Mouse (Mus musculus): ENCODE results near the gene Tbc1d1.
"Not testable (repeated sequence)": the region's sequence is repeated elsewhere in the genome, so short reads cannot be mapped to it uniquely, and the experiment has no call there.

Tbc1d1 gene

DNA sequence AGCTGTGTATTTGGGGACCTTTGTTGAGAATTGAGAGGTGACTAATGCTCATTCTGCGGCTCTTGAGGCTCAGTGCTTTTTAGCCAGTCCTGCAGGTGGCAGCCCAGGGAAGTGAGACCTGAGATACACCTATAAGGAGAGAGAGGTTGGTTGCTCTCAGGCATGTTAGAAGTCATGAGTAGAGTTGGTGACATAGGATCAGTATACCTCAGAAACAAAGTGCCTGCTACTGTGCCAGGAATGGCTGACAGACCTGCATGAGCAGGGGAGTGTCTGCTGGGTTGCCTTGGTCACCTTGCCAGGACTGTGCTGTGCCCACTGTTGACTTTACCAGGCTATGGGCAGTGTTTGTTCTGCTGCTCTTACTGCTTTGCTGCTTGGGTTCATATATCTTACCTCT, 157.4 kb downstream of the Tbc1d1 start:
- no peak for DNase-seq (ENCODE audit: extremely low spot score, low spot score)

DNA sequence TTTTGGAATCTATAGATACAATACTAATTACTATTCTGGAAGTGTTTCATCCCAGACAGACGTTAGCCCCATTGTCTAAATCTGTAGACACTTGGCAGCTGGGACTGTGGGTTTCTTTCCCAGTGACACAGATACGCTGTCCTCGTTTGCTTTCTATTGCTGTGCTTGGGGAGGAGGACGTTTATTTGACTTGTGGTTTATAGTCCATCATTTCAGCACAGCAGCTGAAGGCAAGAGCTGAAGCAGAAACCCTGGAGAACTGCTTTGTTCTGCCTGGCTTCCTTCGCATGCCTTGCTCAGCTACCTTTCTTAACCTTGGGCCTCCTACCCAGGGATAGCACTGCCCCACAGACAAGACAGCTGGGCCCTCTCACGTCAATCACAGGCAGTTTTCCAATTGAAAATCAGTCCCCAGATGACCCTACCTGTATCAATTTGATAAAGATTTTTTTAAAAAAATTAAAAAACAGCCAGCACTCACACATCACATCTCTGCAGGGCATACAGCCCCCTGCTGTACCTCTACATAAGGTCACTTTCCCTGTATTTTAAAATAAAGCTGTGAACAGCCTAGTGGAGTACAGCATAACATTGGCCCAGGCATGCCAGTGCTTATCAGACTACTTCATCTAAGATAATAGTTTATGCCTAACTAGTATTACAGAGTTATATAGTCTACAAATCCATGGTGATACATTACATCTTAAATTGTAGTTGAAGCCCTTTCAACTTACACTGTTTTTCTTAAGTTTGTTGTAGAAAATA, 158.4 kb downstream of the Tbc1d1 start:
- no peak for DNase-seq (ENCODE audit: extremely low spot score, low spot score)

DNA sequence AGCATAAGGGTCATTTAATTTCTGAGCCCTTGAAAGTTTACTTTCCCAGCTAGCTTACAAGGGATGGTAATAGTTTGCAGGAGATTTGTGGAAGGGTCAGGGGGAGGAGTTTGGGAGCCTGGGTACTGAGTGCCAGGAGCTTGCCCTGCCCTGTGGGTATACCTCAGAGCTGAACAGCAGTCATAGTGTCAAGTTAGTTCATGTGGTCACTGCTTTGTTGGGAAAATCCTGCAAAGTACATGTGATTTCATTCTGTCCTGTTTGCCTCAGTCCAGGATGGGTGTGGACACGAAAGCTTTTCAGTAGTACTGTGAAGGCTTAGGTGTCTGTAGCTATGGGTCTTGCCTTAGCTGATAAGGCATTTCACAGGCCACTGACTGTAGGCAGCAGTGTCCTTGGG, 159.0 kb downstream of the Tbc1d1 start:
- DNase-seq (ENCODE audit: extremely low spot score, low spot score) = no peak

DNA sequence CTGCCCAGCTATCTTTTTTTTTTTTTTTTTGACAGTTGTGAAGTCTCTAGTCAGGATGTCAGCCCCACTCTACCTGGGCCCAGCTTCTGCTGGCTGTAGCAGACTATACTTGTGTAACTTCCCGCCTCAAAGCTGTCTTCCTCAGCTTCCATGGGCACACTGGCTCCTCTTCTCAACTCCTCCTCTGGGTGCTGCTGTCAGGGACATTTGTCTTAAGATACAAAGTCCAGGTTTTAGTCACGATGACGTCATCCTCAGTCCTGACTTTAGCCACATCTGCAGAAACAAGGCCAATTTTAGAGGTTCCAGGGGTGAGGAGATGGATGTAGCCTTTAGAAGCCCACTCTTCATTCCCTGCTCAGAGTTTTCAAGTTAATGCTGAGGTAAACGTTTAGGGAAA, 167.2 kb downstream of the Tbc1d1 start:
- DNase-seq (ENCODE audit: extremely low spot score, low spot score) = no peak

GRCm38 (mm10) chr5:64324353-64324752, 168.2 kb downstream of the Tbc1d1 start:
- no peak for DNase-seq (ENCODE audit: extremely low spot score, low spot score)

DNA sequence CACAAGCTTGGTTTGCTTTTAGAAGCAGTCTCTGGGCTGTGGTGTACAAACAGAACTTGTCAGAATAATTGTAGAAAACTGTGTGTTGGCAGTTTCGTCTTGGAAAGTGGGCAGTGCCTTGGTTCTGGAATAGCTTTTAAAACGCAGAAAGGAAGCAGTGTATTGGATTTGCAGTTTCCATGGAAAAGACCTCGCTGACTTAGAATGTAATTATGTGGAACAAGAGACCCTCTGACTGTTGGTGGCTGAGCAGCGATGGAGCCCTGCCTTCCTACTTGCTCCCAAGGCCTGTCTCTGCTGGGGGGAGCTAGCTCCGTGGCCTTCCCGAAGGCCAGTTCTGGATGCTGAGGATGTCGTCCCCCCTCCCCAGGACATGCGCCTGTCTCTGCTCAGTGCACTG, 168.8 kb downstream of the Tbc1d1 start:
- DNase-seq (ENCODE audit: extremely low spot score, low spot score) = no peak

- no peak for DNase-seq (ENCODE audit: extremely low spot score, low spot score)
Observed at GRCm38 (mm10) chr5:64325741-64326355, 169.7 kb downstream of the Tbc1d1 start.

DNA sequence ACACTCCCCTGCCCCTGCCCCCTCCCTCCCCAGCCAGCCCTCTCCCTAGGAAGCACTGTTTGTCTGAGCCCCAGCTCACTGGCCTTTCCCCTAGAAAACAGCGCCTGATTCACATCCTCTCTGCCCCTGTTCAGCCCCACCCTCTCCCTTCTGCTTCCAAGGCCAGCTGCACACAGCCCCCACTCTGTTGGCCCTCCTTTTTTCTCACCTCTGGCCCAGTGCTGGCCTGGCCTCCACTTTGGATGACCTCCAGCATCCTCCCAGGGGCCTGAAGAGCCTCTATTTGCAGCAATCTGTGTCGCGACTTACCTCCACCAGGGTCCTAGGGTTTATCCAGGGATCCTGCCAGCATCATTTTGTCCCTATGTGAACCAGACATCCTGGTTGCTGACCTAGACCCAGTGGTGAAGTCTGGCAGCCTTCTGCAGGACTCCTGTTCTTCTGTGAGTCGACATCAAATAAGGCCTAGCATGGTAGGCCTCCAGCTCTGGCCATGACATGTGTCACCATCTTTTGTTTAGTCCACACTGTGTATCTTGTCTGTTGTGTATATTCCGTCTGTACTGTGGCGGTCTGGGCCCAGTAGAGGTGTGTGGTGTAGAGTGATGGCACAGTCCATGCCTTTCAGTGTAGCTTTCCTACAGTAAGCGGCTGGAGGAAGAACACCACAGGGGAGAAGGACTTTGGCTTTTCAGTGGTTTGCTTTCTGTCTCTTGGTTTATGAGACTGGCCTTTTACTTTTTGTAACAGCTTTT, 170.5 kb downstream of the Tbc1d1 start:
- DNase-seq (ENCODE audit: extremely low spot score, low spot score) = no peak

DNA sequence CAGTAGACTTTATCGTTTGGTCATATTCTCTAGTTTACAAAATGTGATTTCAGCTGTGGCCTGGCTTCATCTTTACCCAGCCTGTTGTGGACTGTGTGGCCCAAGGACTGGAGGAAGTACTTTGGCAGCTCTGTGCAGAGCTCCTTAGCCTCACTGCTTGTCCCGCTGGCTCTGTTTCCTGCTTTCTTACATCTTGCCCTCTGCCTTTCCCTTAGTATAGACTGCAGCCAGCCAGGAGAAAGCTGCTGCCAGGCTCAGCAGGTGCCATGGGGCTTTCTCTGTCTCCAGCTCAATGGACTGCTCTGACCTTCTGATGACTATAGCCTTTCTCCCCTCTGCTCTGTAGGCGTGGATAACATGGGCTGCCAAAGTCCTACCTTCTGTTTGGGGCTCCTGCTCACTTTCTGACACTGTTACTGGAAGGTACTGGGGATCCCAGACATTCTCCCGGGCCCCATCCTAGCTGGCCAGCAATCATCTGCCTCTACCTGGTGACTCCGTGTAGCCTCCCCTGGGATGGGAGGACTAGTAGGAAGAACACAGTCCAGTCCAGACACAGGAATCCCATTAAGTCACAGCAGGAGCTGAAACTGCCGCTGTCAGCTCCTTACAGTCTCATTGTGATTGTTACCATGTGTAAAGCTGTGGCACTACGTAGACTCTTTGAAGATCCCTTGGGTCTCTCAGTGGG, 171.3 kb downstream of the Tbc1d1 start:
- DNase-seq (ENCODE audit: extremely low spot score, low spot score) = no peak

GRCm38 (mm10) chr5:64336767-64337408, 180.8 kb downstream of the Tbc1d1 start:
- DNase-seq (ENCODE audit: extremely low spot score, low spot score) = peak; percentile 31

- DNase-seq (ENCODE audit: extremely low spot score, low spot score) = not testable (repeated sequence)
Observed at GRCm38 (mm10) chr5:64338795-64339194, 182.7 kb downstream of the Tbc1d1 start.

- no peak for DNase-seq (ENCODE audit: extremely low spot score, low spot score)
Observed at GRCm38 (mm10) chr5:64340366-64340765, 184.3 kb downstream of the Tbc1d1 start.

- DNase-seq (ENCODE audit: extremely low spot score, low spot score) = no peak
Observed at GRCm38 (mm10) chr5:64341671-64342070, 185.6 kb downstream of the Tbc1d1 start.

DNA sequence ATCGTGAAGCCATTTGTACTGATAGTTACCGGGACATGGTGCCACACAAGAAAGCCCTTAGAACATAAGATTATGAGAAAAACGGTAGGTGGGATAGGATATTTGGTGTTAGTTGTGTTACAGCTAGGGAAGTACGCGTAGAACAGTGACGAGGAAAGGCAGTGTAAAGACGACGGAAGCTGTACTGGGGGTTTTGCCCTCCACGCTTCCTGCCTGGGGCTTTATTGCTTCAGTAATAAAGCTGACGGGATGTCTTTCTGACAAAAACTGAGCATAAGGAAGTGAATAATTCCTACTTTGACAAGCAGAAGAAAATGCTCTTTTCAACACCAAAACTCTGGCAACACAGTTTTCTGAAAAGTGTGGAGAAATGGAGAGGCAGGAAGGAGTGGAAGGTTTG, 186.0 kb downstream of the Tbc1d1 start:
- no peak for DNase-seq (ENCODE audit: extremely low spot score, low spot score)

DNA sequence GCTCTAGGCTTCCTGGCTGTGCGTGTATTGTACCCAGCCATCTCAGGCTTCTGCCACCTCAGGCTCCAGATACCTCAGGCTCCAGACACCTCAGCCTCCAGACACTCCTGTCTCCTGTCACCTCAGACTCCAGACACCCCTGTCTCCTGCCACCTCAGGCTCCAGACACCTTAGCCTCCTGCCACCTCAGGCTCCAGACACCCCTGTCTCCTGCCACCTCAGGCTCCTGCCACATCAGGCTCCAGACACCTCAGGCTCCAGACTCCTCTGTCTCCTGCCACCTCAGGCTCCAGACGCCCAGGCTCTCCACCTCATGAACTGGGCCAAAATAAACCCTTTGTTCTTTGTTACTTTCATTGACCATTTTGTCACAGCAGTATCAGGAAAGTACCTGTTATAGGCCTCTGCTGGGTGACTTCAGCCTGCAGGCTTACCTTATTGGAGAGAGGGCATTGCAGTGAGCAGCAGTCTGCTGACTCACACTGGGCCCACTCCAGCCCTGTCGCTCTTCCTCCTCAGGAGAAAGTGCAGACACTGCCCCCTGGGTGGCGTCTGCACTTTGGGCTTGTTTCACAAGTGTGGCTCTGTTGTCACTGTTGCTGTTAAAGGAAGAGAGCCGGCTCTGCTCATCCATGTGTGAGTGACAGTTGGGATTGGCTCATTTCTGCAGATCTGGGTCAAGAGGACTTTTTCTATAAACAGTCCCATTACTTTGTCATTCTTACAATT, 188.0 kb downstream of the Tbc1d1 start:
- DNase-seq (ENCODE audit: extremely low spot score, low spot score) = no peak

GRCm38 (mm10) chr5:64345181-64345735, 189.2 kb downstream of the Tbc1d1 start:
- no peak for DNase-seq (ENCODE audit: extremely low spot score, low spot score)

DNA sequence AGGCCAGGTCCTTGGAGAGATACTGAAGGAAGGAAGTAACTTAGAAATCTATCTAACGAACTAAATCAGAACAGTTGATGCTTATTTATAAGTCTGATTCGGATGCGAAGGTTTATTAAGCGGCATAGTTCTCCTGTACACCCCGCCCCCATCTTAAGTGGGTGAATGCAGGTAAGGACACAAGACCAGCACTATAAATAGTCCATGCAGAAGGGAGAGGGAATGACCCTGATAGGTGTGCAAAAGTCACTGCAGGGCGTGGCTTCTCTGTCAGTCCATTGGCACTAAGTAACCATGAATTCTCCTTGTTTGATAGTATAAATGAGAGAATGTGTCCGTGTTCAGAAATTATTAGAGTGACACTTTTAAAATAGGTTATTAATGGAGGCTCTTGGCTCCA, 189.7 kb downstream of the Tbc1d1 start:
- DNase-seq (ENCODE audit: extremely low spot score, low spot score) = no peak

DNA sequence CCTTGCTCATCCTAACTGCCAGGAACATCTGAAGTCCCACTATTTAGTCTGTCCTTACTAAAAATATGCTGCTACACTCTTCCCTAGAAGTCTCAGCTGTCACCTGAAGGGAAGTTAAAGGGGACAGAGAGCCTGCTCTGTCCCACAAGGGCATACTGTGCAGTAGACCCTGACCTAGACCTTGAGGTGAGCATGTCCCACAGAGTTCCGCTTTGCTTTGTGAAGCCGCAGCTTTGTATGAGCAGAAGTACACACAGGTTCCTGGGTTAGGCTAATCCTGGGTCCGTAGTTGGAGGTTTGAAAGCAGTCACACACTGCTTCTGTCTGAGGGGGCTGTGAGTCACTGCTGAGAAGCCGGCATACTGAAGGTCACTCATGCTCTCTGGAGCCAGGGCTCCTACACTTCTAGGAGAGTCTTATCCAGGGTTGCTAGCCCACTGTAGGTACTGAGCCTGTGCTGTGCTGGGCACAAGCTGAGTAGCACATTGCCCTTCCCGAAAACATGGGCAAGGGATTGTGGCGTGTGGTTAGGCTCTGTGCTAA, 190.3 kb downstream of the Tbc1d1 start:
- DNase-seq (ENCODE audit: extremely low spot score, low spot score) = no peak

DNA sequence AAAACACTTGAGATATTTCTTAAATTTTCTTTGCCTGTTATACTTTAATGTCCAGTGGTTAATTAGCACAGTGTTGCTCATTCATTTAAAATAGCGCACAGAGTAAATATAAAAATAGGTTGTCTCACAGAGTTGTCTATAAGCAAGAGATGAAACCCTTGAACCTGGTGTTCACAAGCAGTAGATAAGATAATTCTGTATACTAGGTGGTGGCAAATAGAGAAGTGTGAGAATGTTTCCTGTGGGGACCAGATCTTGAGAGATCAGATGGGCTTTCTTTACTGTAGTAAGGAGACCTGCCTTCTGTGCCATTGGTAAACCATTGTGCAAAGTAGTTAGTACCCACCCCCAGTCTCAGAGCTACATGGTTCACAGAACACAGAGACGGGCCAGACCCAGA, 192.1 kb downstream of the Tbc1d1 start:
- DNase-seq (ENCODE audit: extremely low spot score, low spot score) = no peak

DNA sequence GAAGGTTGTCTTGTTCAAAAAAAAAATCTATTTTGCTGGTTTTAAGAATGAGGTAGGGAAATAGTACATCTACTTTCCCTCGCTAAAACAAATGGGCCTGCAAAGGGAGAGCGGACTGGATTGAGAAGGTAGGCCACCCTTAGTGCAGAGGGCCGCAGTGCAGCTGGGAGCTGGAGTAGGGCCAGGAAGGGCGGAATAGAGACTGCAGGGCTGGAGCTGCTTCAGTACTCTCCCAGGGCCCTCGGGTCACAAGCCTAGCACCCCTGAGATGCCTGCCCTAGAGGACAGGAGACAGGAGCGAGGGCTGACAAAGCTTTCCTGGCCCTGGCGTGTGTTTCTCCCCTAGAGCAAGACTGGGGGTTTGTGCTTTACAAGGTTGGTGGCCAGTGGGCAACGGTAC, 192.7 kb downstream of the Tbc1d1 start:
- no peak for DNase-seq (ENCODE audit: extremely low spot score, low spot score)

Measured in neural tube, embryonic 10.5 days (tissue).